Mouse (Mus musculus) kidney, adult 2 months (tissue): ENCODE results near the gene Nol4l.

Source experiments
- CTCF ChIP-seq: fragments of 200-500 bp; conservative IDR thresholded peaks from 2 replicates; pipeline ENCODE4 v1.5.1; 2011; ENCODE audit warnings: low read depth, mild to moderate bottlenecking, control low read depth, low read length, moderate library complexity, mixed read lengths; ENCODE audit not compliant: insufficient read depth, insufficient read length
- POLR2A ChIP-seq: fragments of 200-500 bp; IDR thresholded peaks from one replicate; pipeline ENCODE4 v1.6.1; 2011; ENCODE audit warnings: low read depth, low read length, control low read depth

- TF ChIP-seq CTCF: no peak
- TF ChIP-seq POLR2A: no peak
Measured at GRCm38 (mm10) chr2:153454841-153455506, 74.8 kb downstream of the Nol4l start.
